Mouse (Mus musculus): ENCODE measurements around the gene Repin1. TPM values are rescaled to one million over a fixed set of nuclear protein-coding genes. Genes with fewer than 3 reads are reported as not detected.
A peak's percentile ranks its signal among the peaks of the same experiment; 100 is the strongest.
"Not testable (repeated sequence)": the region's sequence is repeated elsewhere in the genome, so short reads cannot be mapped to it uniquely, and the experiment has no call there.

Gene Repin1
- polyA plus RNA-seq, 1 experiment from 2014 or later = 24.9 TPM

- no peak overlapping the region for H3K9ac ChIP-seq
- no peaks in the 10 kb centered on the region for H3K27me3 ChIP-seq (replicated peaks)
- WGBS = 71% methylated on average over 7 of the region's 7 CpGs
- no peaks in the 10 kb centered on the region for H3K4me1 ChIP-seq (replicated peaks)
- no peak for ATAC-seq
- H3K36me3 ChIP-seq = no peaks in the 10 kb centered on the region
- no peak overlapping the region for H3K4me3 ChIP-seq (replicated peaks)
- no peak overlapping the region for H3K27ac ChIP-seq
- no peaks in the 10 kb centered on the region for H3K9me3 ChIP-seq
- H3K4me2 ChIP-seq (replicated peaks) = no peak overlapping the region
These were observed 15.8 kb downstream of the Repin1 start for GRCm38 (mm10) chr6:48609512-48609911.

GRCm38 (mm10) chr6:48610657-48611056, 17.0 kb downstream of the Repin1 start:
- H3K9ac ChIP-seq = no peak overlapping the region
- H3K4me3 ChIP-seq (replicated peaks) = no peak overlapping the region
- no peak for ATAC-seq
- H3K9me3 ChIP-seq = no peaks in the 10 kb centered on the region
- H3K4me2 ChIP-seq (replicated peaks) = no peak overlapping the region
- H3K27me3 ChIP-seq (replicated peaks) = no peaks in the 10 kb centered on the region
- H3K27ac ChIP-seq = 0 out of 2 replicates have a peak overlapping the region, but pooled peaks have one; percentile 9
- 51% methylated on average over 3 of the region's 3 CpGs for whole genome bisulfite sequencing
- H3K36me3 ChIP-seq = no peaks in the 10 kb centered on the region
- H3K4me1 ChIP-seq (replicated peaks) = no peaks in the 10 kb centered on the region

- Histone ChIP-seq H3K4me2 (replicated peaks) (no peak overlapping the region), H3K27me3 (replicated peaks) (no peaks in the 10 kb centered on the region), H3K9ac (no peak overlapping the region), H3K36me3 (no peaks in the 10 kb centered on the region), H3K9me3 (no peaks in the 10 kb centered on the region), H3K4me1 (replicated peaks) (no peaks in the 10 kb centered on the region), H3K27ac (no peak overlapping the region), H3K4me3 (replicated peaks) (no peak overlapping the region)
- ATAC-seq = no peak
- 89% methylated on average over 4 of the region's 4 CpGs for WGBS
These were observed 19.8 kb downstream of the Repin1 start for GRCm38 (mm10) chr6:48613464-48613863.

GRCm38 (mm10) chr6:48614756-48615155, 21.1 kb downstream of the Repin1 start:
- no peaks in the 10 kb centered on the region for H3K9me3 ChIP-seq
- ATAC-seq = peak; percentile 62
- peaks cover 8% of the 10 kb centered on the region for H3K36me3 ChIP-seq
- H3K4me1 ChIP-seq (replicated peaks) = no peaks in the 10 kb centered on the region
- no peak overlapping the region for H3K9ac ChIP-seq
- H3K4me2 ChIP-seq (replicated peaks) = no peak overlapping the region
- no peaks in the 10 kb centered on the region for H3K27me3 ChIP-seq (replicated peaks)
- H3K27ac ChIP-seq = no peak overlapping the region
- WGBS = 72% methylated on average over 5 of the region's 5 CpGs
- no peak overlapping the region for H3K4me3 ChIP-seq (replicated peaks)

- H3K36me3 ChIP-seq = peaks cover 18% of the 10 kb centered on the region
- no peak for ATAC-seq
- no peak overlapping the region for H3K9ac ChIP-seq
- no peaks in the 10 kb centered on the region for H3K4me1 ChIP-seq (replicated peaks)
- H3K27ac ChIP-seq = no peak overlapping the region
- H3K9me3 ChIP-seq = no peaks in the 10 kb centered on the region
- WGBS = 92% methylated on average over 30 of the region's 30 CpGs
- H3K27me3 ChIP-seq (replicated peaks) = no peaks in the 10 kb centered on the region
- no peak overlapping the region for H3K4me2 ChIP-seq (replicated peaks)
- H3K4me3 ChIP-seq (replicated peaks) = no peak overlapping the region
These were observed 26.3 kb downstream of the Repin1 start for GRCm38 (mm10) chr6:48620031-48620430.

- not testable (repeated sequence) for ATAC-seq; H3K4me2 ChIP-seq (replicated peaks); H3K9me3 ChIP-seq; H3K27me3 ChIP-seq (replicated peaks); H3K4me3 ChIP-seq (replicated peaks); H3K9ac ChIP-seq; H3K4me1 ChIP-seq (replicated peaks); H3K27ac ChIP-seq
- H3K36me3 ChIP-seq = peaks cover 18% of the 10 kb centered on the region
- 87% methylated on average over 8 of the region's 8 CpGs for WGBS
These were observed 28.6 kb downstream of the Repin1 start for GRCm38 (mm10) chr6:48622186-48622843.

GRCm38 (mm10) chr6:48623460-48623859, 29.8 kb downstream of the Repin1 start:
- no peak overlapping the region for H3K9ac ChIP-seq
- ATAC-seq = no peak
- H3K4me1 ChIP-seq (replicated peaks) = 0 out of 2 replicates have a peak, but pooled peaks cover 7% of the 10 kb centered on the region
- H3K9me3 ChIP-seq = no peaks in the 10 kb centered on the region
- H3K36me3 ChIP-seq = peaks cover 18% of the 10 kb centered on the region
- no peak overlapping the region for H3K4me2 ChIP-seq (replicated peaks)
- no peak overlapping the region for H3K27ac ChIP-seq
- no peak overlapping the region for H3K4me3 ChIP-seq (replicated peaks)
- H3K27me3 ChIP-seq (replicated peaks) = peaks cover 12% of the 10 kb centered on the region; the same call in 1 of the 2 replicates
- WGBS = 48% methylated on average over 1 of the region's 1 CpGs

- Histone ChIP-seq H3K9me3 (no peaks in the 10 kb centered on the region), H3K27ac (no peak within 1 kb of the TSS), H3K4me3 (replicated peaks) (peak within 1 kb of the TSS; percentile 47), H3K4me2 (replicated peaks) (peak within 1 kb of the TSS; percentile 91), H3K4me1 (replicated peaks) (peaks cover 15% of the 10 kb centered on the region; the same call in 1 of the 2 replicates), H3K9ac (peak within 1 kb of the TSS; percentile 47), H3K36me3 (no peaks in the 10 kb centered on the region), H3K27me3 (replicated peaks) (peaks cover 22% of the 10 kb centered on the region)
- WGBS = 36% methylated on average over 8 of the region's 8 CpGs
- no peak for ATAC-seq
These were observed 32.8 kb downstream of the Repin1 start, which contains the start of gene AI854703 for GRCm38 (mm10) chr6:48626464-48626863. TSS of gene AI854703 (plus strand) at chr6:48626764.

GRCm38 (mm10) chr6:48626984-48627383, 33.3 kb downstream of the Repin1 start:
- Histone ChIP-seq H3K9ac (peak overlapping the region; percentile 47), H3K4me2 (replicated peaks) (peak overlapping the region; percentile 91), H3K36me3 (no peaks in the 10 kb centered on the region), H3K4me1 (replicated peaks) (peaks cover 15% of the 10 kb centered on the region; the same call in 1 of the 2 replicates), H3K27me3 (replicated peaks) (peaks cover 22% of the 10 kb centered on the region), H3K9me3 (no peaks in the 10 kb centered on the region), H3K27ac (no peak overlapping the region), H3K4me3 (replicated peaks) (peak overlapping the region; percentile 47)
- ATAC-seq = peak; percentile 50
- under 1% methylated on average over 32 of the region's 32 CpGs for WGBS

GRCm38 (mm10) chr6:48627511-48627924, 33.8 kb downstream of the Repin1 start:
- Histone ChIP-seq H3K9ac (peak overlapping the region; percentile 47; the same call in 1 of the 2 replicates), H3K9me3 (no peaks in the 10 kb centered on the region), H3K27ac (no peak overlapping the region), H3K4me1 (replicated peaks) (peaks cover 15% of the 10 kb centered on the region; the same call in 1 of the 2 replicates), H3K36me3 (no peaks in the 10 kb centered on the region), H3K27me3 (replicated peaks) (peaks cover 22% of the 10 kb centered on the region), H3K4me2 (replicated peaks) (peak overlapping the region; percentile 91), H3K4me3 (replicated peaks) (peak overlapping the region; percentile 47)
- no peak; the same call in 1 of the 2 replicates for ATAC-seq
- WGBS = 3% methylated on average over 7 of the region's 7 CpGs

- no peak overlapping the region for H3K27ac ChIP-seq
- no peak for ATAC-seq
These were observed 34.7 kb downstream of the Repin1 start for GRCm38 (mm10) chr6:48628377-48628776.

GRCm38 (mm10) chr6:48628808-48629660, 35.4 kb downstream of the Repin1 start:
- Histone ChIP-seq H3K4me3 (replicated peaks) (peak overlapping the region; percentile 38), H3K27ac (no peak overlapping the region), H3K36me3 (no peaks in the 10 kb centered on the region), H3K27me3 (replicated peaks) (peaks cover 22% of the 10 kb centered on the region), H3K9me3 (no peaks in the 10 kb centered on the region), H3K4me2 (replicated peaks) (peak overlapping the region; percentile 87), H3K4me1 (replicated peaks) (peaks cover 15% of the 10 kb centered on the region; the same call in 1 of the 2 replicates), H3K9ac (peak overlapping the region; percentile 26)
- peak; percentile 29 for ATAC-seq
- 6% methylated on average over 54 of the region's 54 CpGs for WGBS

More at GRCm38 (mm10) chr6:48628377-48628776, 34.7 kb downstream of the Repin1 start:
- H3K4me2 ChIP-seq (replicated peaks) = no peak overlapping the region
- H3K9me3 ChIP-seq = no peaks in the 10 kb centered on the region
- peaks cover 15% of the 10 kb centered on the region; the same call in 1 of the 2 replicates for H3K4me1 ChIP-seq (replicated peaks)
- peaks cover 22% of the 10 kb centered on the region for H3K27me3 ChIP-seq (replicated peaks)
- no peak overlapping the region for H3K9ac ChIP-seq
- no peaks in the 10 kb centered on the region for H3K36me3 ChIP-seq
- WGBS = 70% methylated on average over 3 of the region's 3 CpGs
- no peak overlapping the region for H3K4me3 ChIP-seq (replicated peaks)
